Mouse (Mus musculus): ENCODE results near the gene Stub1. TPM values are rescaled to one million over a fixed set of nuclear protein-coding genes. Genes with fewer than 3 reads are reported as not detected.

The Stub1 gene
- polyA plus RNA-seq (2014; fragmentation: Nextera tagmentation; extraction: Ambion mirVana) = 327 and 334 TPM in 2 replicates

GRCm38 (mm10) chr17:25833291-25833663 lies at the start of gene Stub1:
TSS of gene Stub1 (minus strand) at chr17:25833404.
- Histone ChIP-seq H3K9ac (ENCODE audit: low read length) (peak within 1 kb of the TSS; percentile 89), H3K36me3 (ENCODE audit: control insufficient read depth, insufficient read depth, low read length) (peaks cover 19% of the 10 kb centered on the region), H3K27ac (ENCODE audit: low read depth, low read length) (peak within 1 kb of the TSS; percentile 94), H3K4me2 (ENCODE audit: low read depth) (peak within 1 kb of the TSS; percentile 96), H3K27me3 (ENCODE audit: control insufficient read depth, insufficient read depth, low read length) (no peaks in the 10 kb centered on the region), H3K9me3 (ENCODE audit: control insufficient read depth, low read length) (no peaks in the 10 kb centered on the region), H3K4me3 (ENCODE audit: low read depth, low read length) (peak within 1 kb of the TSS; percentile 85), H3K4me1 (ENCODE audit: control insufficient read depth, insufficient read depth, low read length) (peaks cover 71% of the 10 kb centered on the region)
- DNase-seq (ENCODE audit: low spot score) (no peak), ATAC-seq (ENCODE audit: insufficient read depth, low FRiP score, low TSS enrichment) (peak; percentile 58)
- WGBS = under 1% methylated on average over 24 of the region's 24 CpGs

- Histone ChIP-seq H3K27me3 (ENCODE audit: control insufficient read depth, insufficient read depth, low read length) (no peaks in the 10 kb centered on the region), H3K9me3 (ENCODE audit: control insufficient read depth, low read length) (no peaks in the 10 kb centered on the region), H3K4me2 (ENCODE audit: low read depth) (no peak overlapping the region), H3K9ac (ENCODE audit: low read length) (no peak overlapping the region), H3K27ac (ENCODE audit: low read depth, low read length) (no peak overlapping the region), H3K4me3 (ENCODE audit: low read depth, low read length) (no peak overlapping the region), H3K4me1 (ENCODE audit: control insufficient read depth, insufficient read depth, low read length) (peaks cover 16% of the 10 kb centered on the region), H3K36me3 (ENCODE audit: control insufficient read depth, insufficient read depth, low read length) (peaks cover 9% of the 10 kb centered on the region; the same call in 1 of the 2 replicates)
- DNase-seq (ENCODE audit: low spot score) = no peak
- no peak for ATAC-seq (ENCODE audit: insufficient read depth, low FRiP score, low TSS enrichment)
- WGBS = 37% methylated on average over 5 of the region's 5 CpGs
Measured at GRCm38 (mm10) chr17:25882306-25882705, 49.1 kb upstream of the Stub1 start.

GRCm38 (mm10) chr17:25881691-25882090 lies 48.5 kb upstream of the Stub1 start:
- ATAC-seq (ENCODE audit: insufficient read depth, low FRiP score, low TSS enrichment) (no peak), DNase-seq (ENCODE audit: low spot score) (peak; percentile 40)
- 11% methylated on average over 4 of the region's 4 CpGs for WGBS
- H3K9me3 ChIP-seq (ENCODE audit: control insufficient read depth, low read length) = no peaks in the 10 kb centered on the region
- 0 out of 2 replicates have a peak overlapping the region, but pooled peaks have one; percentile 15 for H3K9ac ChIP-seq (ENCODE audit: low read length)
- H3K27ac ChIP-seq (ENCODE audit: low read depth, low read length) = peak overlapping the region; percentile 68
- no peaks in the 10 kb centered on the region for H3K27me3 ChIP-seq (ENCODE audit: control insufficient read depth, insufficient read depth, low read length)
- H3K4me3 ChIP-seq (ENCODE audit: low read depth, low read length) = no peak overlapping the region
- peaks cover 16% of the 10 kb centered on the region for H3K4me1 ChIP-seq (ENCODE audit: control insufficient read depth, insufficient read depth, low read length)
- no peak overlapping the region for H3K4me2 ChIP-seq (ENCODE audit: low read depth)
- H3K36me3 ChIP-seq (ENCODE audit: control insufficient read depth, insufficient read depth, low read length) = peaks cover 9% of the 10 kb centered on the region; the same call in 1 of the 2 replicates

GRCm38 (mm10) chr17:25880913-25881641 lies 47.9 kb upstream of the Stub1 start:
- no peaks in the 10 kb centered on the region for H3K9me3 ChIP-seq (ENCODE audit: control insufficient read depth, low read length)
- H3K27me3 ChIP-seq (ENCODE audit: control insufficient read depth, insufficient read depth, low read length) = no peaks in the 10 kb centered on the region
- peaks cover 9% of the 10 kb centered on the region; the same call in 1 of the 2 replicates for H3K36me3 ChIP-seq (ENCODE audit: control insufficient read depth, insufficient read depth, low read length)
- peak; percentile 67 for DNase-seq (ENCODE audit: low spot score)
- H3K4me2 ChIP-seq (ENCODE audit: low read depth) = 0 out of 2 replicates have a peak overlapping the region, but pooled peaks have one; percentile 6
- no peak for ATAC-seq (ENCODE audit: insufficient read depth, low FRiP score, low TSS enrichment)
- peaks cover 21% of the 10 kb centered on the region for H3K4me1 ChIP-seq (ENCODE audit: control insufficient read depth, insufficient read depth, low read length)
- no peak overlapping the region for H3K4me3 ChIP-seq (ENCODE audit: low read depth, low read length)
- WGBS = 5% methylated on average over 5 of the region's 5 CpGs
- H3K9ac ChIP-seq (ENCODE audit: low read length) = peak overlapping the region; percentile 15; the same call in 1 of the 2 replicates
- H3K27ac ChIP-seq (ENCODE audit: low read depth, low read length) = peak overlapping the region; percentile 68

- H3K36me3 ChIP-seq (ENCODE audit: control insufficient read depth, insufficient read depth, low read length) = peaks cover 9% of the 10 kb centered on the region; the same call in 1 of the 2 replicates
- no peaks in the 10 kb centered on the region for H3K9me3 ChIP-seq (ENCODE audit: control insufficient read depth, low read length)
- DNase-seq (ENCODE audit: low spot score) = no peak
- 0 out of 2 replicates have a peak within 1 kb of the TSS, but pooled peaks have one; percentile 6 for H3K4me2 ChIP-seq (ENCODE audit: low read depth)
- H3K27ac ChIP-seq (ENCODE audit: low read depth, low read length) = peak within 1 kb of the TSS; percentile 68
- H3K27me3 ChIP-seq (ENCODE audit: control insufficient read depth, insufficient read depth, low read length) = no peaks in the 10 kb centered on the region
- H3K9ac ChIP-seq (ENCODE audit: low read length) = peak within 1 kb of the TSS; percentile 15; the same call in 1 of the 2 replicates
- no peak for ATAC-seq (ENCODE audit: insufficient read depth, low FRiP score, low TSS enrichment)
- WGBS = 10% methylated on average over 5 of the region's 5 CpGs
- H3K4me3 ChIP-seq (ENCODE audit: low read depth, low read length) = no peak within 1 kb of the TSS
- peaks cover 25% of the 10 kb centered on the region for H3K4me1 ChIP-seq (ENCODE audit: control insufficient read depth, insufficient read depth, low read length)
Measured at GRCm38 (mm10) chr17:25880196-25880910, 47.1 kb upstream of the Stub1 start, which contains the start of gene Wfikkn1. TSS of gene Wfikkn1 (minus strand) at chr17:25880858.

GRCm38 (mm10) chr17:25879750-25880149 lies 46.5 kb upstream of the Stub1 start:
- 64% methylated on average over 8 of the region's 8 CpGs for WGBS
- no peak for ATAC-seq (ENCODE audit: insufficient read depth, low FRiP score, low TSS enrichment)
- Histone ChIP-seq H3K27me3 (ENCODE audit: control insufficient read depth, insufficient read depth, low read length) (no peaks in the 10 kb centered on the region), H3K9me3 (ENCODE audit: control insufficient read depth, low read length) (no peaks in the 10 kb centered on the region), H3K36me3 (ENCODE audit: control insufficient read depth, insufficient read depth, low read length) (peaks cover 9% of the 10 kb centered on the region; the same call in 1 of the 2 replicates), H3K9ac (ENCODE audit: low read length) (no peak overlapping the region), H3K4me1 (ENCODE audit: control insufficient read depth, insufficient read depth, low read length) (peaks cover 25% of the 10 kb centered on the region), H3K4me3 (ENCODE audit: low read depth, low read length) (no peak overlapping the region), H3K4me2 (ENCODE audit: low read depth) (no peak overlapping the region), H3K27ac (ENCODE audit: low read depth, low read length) (no peak overlapping the region)
- DNase-seq (ENCODE audit: low spot score) = no peak

- Histone ChIP-seq H3K27me3 (ENCODE audit: control insufficient read depth, insufficient read depth, low read length) (no peaks in the 10 kb centered on the region), H3K36me3 (ENCODE audit: control insufficient read depth, insufficient read depth, low read length) (peaks cover 9% of the 10 kb centered on the region; the same call in 1 of the 2 replicates), H3K4me2 (ENCODE audit: low read depth) (no peak overlapping the region), H3K27ac (ENCODE audit: low read depth, low read length) (no peak overlapping the region), H3K9ac (ENCODE audit: low read length) (no peak overlapping the region), H3K4me1 (ENCODE audit: control insufficient read depth, insufficient read depth, low read length) (peaks cover 25% of the 10 kb centered on the region), H3K4me3 (ENCODE audit: low read depth, low read length) (no peak overlapping the region), H3K9me3 (ENCODE audit: control insufficient read depth, low read length) (no peaks in the 10 kb centered on the region)
- ATAC-seq (ENCODE audit: insufficient read depth, low FRiP score, low TSS enrichment) (no peak), DNase-seq (ENCODE audit: low spot score) (peak; percentile 33)
- WGBS = 41% methylated on average over 4 of the region's 4 CpGs
Measured at GRCm38 (mm10) chr17:25879261-25879660, 46.1 kb upstream of the Stub1 start.

- WGBS = 84% methylated on average over 19 of the region's 19 CpGs
- Histone ChIP-seq H3K4me3 (ENCODE audit: low read depth, low read length) (no peak overlapping the region), H3K4me1 (ENCODE audit: control insufficient read depth, insufficient read depth, low read length) (peaks cover 29% of the 10 kb centered on the region), H3K4me2 (ENCODE audit: low read depth) (no peak overlapping the region), H3K9ac (ENCODE audit: low read length) (no peak overlapping the region), H3K36me3 (ENCODE audit: control insufficient read depth, insufficient read depth, low read length) (peaks cover 9% of the 10 kb centered on the region; the same call in 1 of the 2 replicates), H3K27ac (ENCODE audit: low read depth, low read length) (no peak overlapping the region), H3K9me3 (ENCODE audit: control insufficient read depth, low read length) (no peaks in the 10 kb centered on the region), H3K27me3 (ENCODE audit: control insufficient read depth, insufficient read depth, low read length) (no peaks in the 10 kb centered on the region)
- ATAC-seq (ENCODE audit: insufficient read depth, low FRiP score, low TSS enrichment) (no peak), DNase-seq (ENCODE audit: low spot score) (no peak)
Measured at GRCm38 (mm10) chr17:25878611-25879180, 45.5 kb upstream of the Stub1 start.

Measured in neural tube, embryonic 11.5 days (tissue).